Mouse (Mus musculus) neural tube, embryonic 13.5 days (tissue): Measurements from ENCODE around the gene Eif2ak3. TPM values are rescaled to one million over a fixed set of nuclear protein-coding genes. Genes with fewer than 3 reads are reported as not detected.
A peak's percentile ranks its signal among the peaks of the same experiment; 100 is the strongest.

ENCODE experiments used
- ATAC-seq: fragments of 200-750 bp; cut with Nextera tagmentation; 2 replicates; pipeline ENCODE4 v1.8.0; 2017; ENCODE audit warnings: low read depth, mild to moderate bottlenecking, moderate TSS enrichment, moderate library complexity
- H3K27ac ChIP-seq: fragments of 300-500 bp; sonication (generic); replicated peaks from 2 replicates; pipeline ENCODE4 v1.5.1; 2015; ENCODE audit warnings: moderate library complexity, mild to moderate bottlenecking, inconsistent platforms
- H3K27me3 ChIP-seq: fragments of 300-500 bp; sonication (generic); 2 replicates; pipeline ENCODE4 v1.6.1; 2015; ENCODE audit warnings: mild to moderate bottlenecking, inconsistent platforms
- H3K36me3 ChIP-seq: fragments of 300-500 bp; sonication (generic); 2 replicates; pipeline ENCODE4 v1.6.1; 2015; ENCODE audit warnings: mild to moderate bottlenecking, inconsistent platforms
- H3K4me1 ChIP-seq: fragments of 300-500 bp; sonication (generic); replicated peaks from 2 replicates; pipeline ENCODE4 v1.6.1; 2015; ENCODE audit warnings: inconsistent platforms
- H3K4me2 ChIP-seq: fragments of 300-500 bp; sonication (generic); 2 replicates; pipeline ENCODE4 v1.6.1; 2015; ENCODE audit warnings: inconsistent platforms, mild to moderate bottlenecking, moderate library complexity
- H3K4me3 ChIP-seq: fragments of 300-500 bp; sonication (generic); 2 replicates; pipeline ENCODE4 v1.5.1; 2015; ENCODE audit warnings: mild to moderate bottlenecking, inconsistent platforms
- H3K9ac ChIP-seq: fragments of 300-500 bp; sonication (generic); 2 replicates; pipeline ENCODE4 v1.6.1; 2015; ENCODE audit warnings: moderate library complexity, mild to moderate bottlenecking, inconsistent platforms
- H3K9me3 ChIP-seq: fragments of 300-500 bp; sonication (generic); 2 replicates; pipeline ENCODE4 v1.6.1; 2016; ENCODE audit warnings: inconsistent platforms
- WGBS: fragments of 180-500 bp; shearing (Covaris S2); methylation state at CpG from one replicate; pipeline ENCODE4 v1.1.7; 2015; 5-methylcytosine and 5-hydroxymethylcytosine counted together
- polyA plus RNA-seq: library from polyadenylated mRNA; unstranded; fragments of >200 nt; fragmentation: Nextera tagmentation; extraction: Ambion mirVana; gene quantifications from 2 replicates; pipeline ENCODE4 v1.2.1, GENCODE M21; 2015

Gene Eif2ak3
- 14.9 and 17.3 TPM in 2 replicates for polyA plus RNA-seq

- H3K4me2 ChIP-seq, result peak within 1 kb of the TSS; percentile 80
- H3K36me3 ChIP-seq, result no peaks in the 10 kb centered on the region
- peak within 1 kb of the TSS; percentile 89 for H3K4me3 ChIP-seq
- peaks cover 42% of the 10 kb centered on the region for H3K4me1 ChIP-seq
- no peaks in the 10 kb centered on the region for H3K9me3 ChIP-seq
- H3K9ac ChIP-seq, result peak within 1 kb of the TSS; percentile 87
- WGBS, result under 1% methylated on average over 63 of the region's 63 CpGs
- H3K27ac ChIP-seq, result peak within 1 kb of the TSS; percentile 94
- no peaks in the 10 kb centered on the region for H3K27me3 ChIP-seq
- peak; percentile 99 for ATAC-seq
Observed at GRCm38 (mm10) chr6:70844002-70844804, at the start of gene Eif2ak3. Gene Eif2ak3, plus strand, starts transcription at chr6:70844515.

- no peaks in the 10 kb centered on the region for H3K36me3 ChIP-seq
- peaks cover 6% of the 10 kb centered on the region for H3K4me1 ChIP-seq
- no peaks in the 10 kb centered on the region for H3K9me3 ChIP-seq
- H3K27ac ChIP-seq, result no peak overlapping the region
- H3K9ac ChIP-seq, result no peak overlapping the region
- no peak overlapping the region for H3K4me2 ChIP-seq
- no peak overlapping the region for H3K4me3 ChIP-seq
- ATAC-seq, result no peak
- whole genome bisulfite sequencing, result 82% methylated on average over 6 of the region's 6 CpGs
- no peaks in the 10 kb centered on the region for H3K27me3 ChIP-seq
Observed at GRCm38 (mm10) chr6:70796940-70797339, 47.4 kb upstream of the Eif2ak3 start.

- Histone ChIP-seq H3K36me3 (no peaks in the 10 kb centered on the region), H3K4me2 (no peak overlapping the region), H3K27me3 (no peaks in the 10 kb centered on the region), H3K9ac (no peak overlapping the region), H3K9me3 (no peaks in the 10 kb centered on the region), H3K4me1 (peaks cover 3% of the 10 kb centered on the region), H3K27ac (no peak overlapping the region), H3K4me3 (no peak overlapping the region)
- ATAC-seq, result peak; percentile 68; the same call in 1 of the 2 replicates
- WGBS, result 28% methylated on average over 9 of the region's 9 CpGs
Observed at GRCm38 (mm10) chr6:70797581-70798251, 46.6 kb upstream of the Eif2ak3 start.

- no peaks in the 10 kb centered on the region for H3K9me3 ChIP-seq
- H3K4me1 ChIP-seq, result peaks cover 9% of the 10 kb centered on the region
- H3K27ac ChIP-seq, result no peak overlapping the region
- no peak overlapping the region for H3K4me3 ChIP-seq
- H3K9ac ChIP-seq, result no peak overlapping the region
- no peaks in the 10 kb centered on the region for H3K36me3 ChIP-seq
- no peaks in the 10 kb centered on the region for H3K27me3 ChIP-seq
- ATAC-seq, result peak; percentile 40; the same call in 1 of the 2 replicates
- H3K4me2 ChIP-seq, result peak overlapping the region; percentile 35; the same call in 1 of the 2 replicates
- 19% methylated on average over 3 of the region's 3 CpGs for WGBS
Observed at GRCm38 (mm10) chr6:70804632-70805031, 39.7 kb upstream of the Eif2ak3 start.

- WGBS, result 15% methylated on average over 7 of the region's 7 CpGs
- H3K27ac ChIP-seq, result no peak overlapping the region
- H3K27me3 ChIP-seq, result no peaks in the 10 kb centered on the region
- no peaks in the 10 kb centered on the region for H3K9me3 ChIP-seq
- H3K4me3 ChIP-seq, result no peak overlapping the region
- H3K4me2 ChIP-seq, result peak overlapping the region; percentile 41
- peaks cover 9% of the 10 kb centered on the region for H3K4me1 ChIP-seq
- H3K36me3 ChIP-seq, result no peaks in the 10 kb centered on the region
- H3K9ac ChIP-seq, result no peak overlapping the region
- peak; percentile 83 for ATAC-seq
Observed at GRCm38 (mm10) chr6:70805267-70805666, 39.0 kb upstream of the Eif2ak3 start.

GRCm38 (mm10) chr6:70805820-70806513, 38.3 kb upstream of the Eif2ak3 start:
- H3K27me3 ChIP-seq, result no peaks in the 10 kb centered on the region
- H3K27ac ChIP-seq, result no peak overlapping the region
- peak; percentile 75 for ATAC-seq
- H3K4me1 ChIP-seq, result peaks cover 9% of the 10 kb centered on the region
- H3K9ac ChIP-seq, result no peak overlapping the region; the same call in 1 of the 2 replicates
- no peaks in the 10 kb centered on the region for H3K9me3 ChIP-seq
- H3K36me3 ChIP-seq, result no peaks in the 10 kb centered on the region
- peak overlapping the region; percentile 41 for H3K4me2 ChIP-seq
- H3K4me3 ChIP-seq, result no peak overlapping the region
- 14% methylated on average over 13 of the region's 13 CpGs for WGBS

GRCm38 (mm10) chr6:70806514-70806912, 37.8 kb upstream of the Eif2ak3 start:
- H3K9ac ChIP-seq, result no peak overlapping the region; the same call in 1 of the 2 replicates
- no peaks in the 10 kb centered on the region for H3K36me3 ChIP-seq
- peaks cover 9% of the 10 kb centered on the region for H3K4me1 ChIP-seq
- no peaks in the 10 kb centered on the region for H3K9me3 ChIP-seq
- H3K4me2 ChIP-seq, result no peak overlapping the region
- H3K27me3 ChIP-seq, result no peaks in the 10 kb centered on the region
- WGBS, result 42% methylated on average over 1 of the region's 1 CpGs
- no peak overlapping the region for H3K27ac ChIP-seq
- no peak for ATAC-seq
- H3K4me3 ChIP-seq, result no peak overlapping the region

GRCm38 (mm10) chr6:70810524-70810923, 33.8 kb upstream of the Eif2ak3 start:
- ATAC-seq, result no peak
- Histone ChIP-seq H3K4me2 (no peak overlapping the region), H3K9ac (no peak overlapping the region), H3K36me3 (no peaks in the 10 kb centered on the region), H3K9me3 (no peaks in the 10 kb centered on the region), H3K4me3 (no peak overlapping the region), H3K4me1 (peaks cover 9% of the 10 kb centered on the region), H3K27me3 (no peaks in the 10 kb centered on the region), H3K27ac (no peak overlapping the region)
- WGBS, result 73% methylated on average over 1 of the region's 1 CpGs

GRCm38 (mm10) chr6:70811557-70812525, 32.5 kb upstream of the Eif2ak3 start:
- Histone ChIP-seq H3K4me2 (no peak overlapping the region), H3K9ac (no peak overlapping the region), H3K9me3 (no peaks in the 10 kb centered on the region), H3K27me3 (no peaks in the 10 kb centered on the region), H3K27ac (no peak overlapping the region), H3K4me1 (no peaks in the 10 kb centered on the region), H3K36me3 (no peaks in the 10 kb centered on the region), H3K4me3 (no peak overlapping the region)
- 20% methylated on average over 6 of the region's 6 CpGs for WGBS
- no peak for ATAC-seq

GRCm38 (mm10) chr6:70812526-70812895, 31.8 kb upstream of the Eif2ak3 start:
- Histone ChIP-seq H3K4me1 (no peaks in the 10 kb centered on the region), H3K27ac (no peak overlapping the region), H3K4me3 (no peak overlapping the region), H3K9ac (0 out of 2 replicates have a peak overlapping the region, but pooled peaks have one; percentile 22), H3K27me3 (no peaks in the 10 kb centered on the region), H3K36me3 (no peaks in the 10 kb centered on the region), H3K9me3 (no peaks in the 10 kb centered on the region), H3K4me2 (no peak overlapping the region)
- 0 out of 2 replicates have a peak, but pooled peaks have one; percentile 8 for ATAC-seq
- WGBS, result 56% methylated on average over 4 of the region's 4 CpGs

- 87% methylated on average over 18 of the region's 18 CpGs for WGBS
- H3K36me3 ChIP-seq, result no peaks in the 10 kb centered on the region
- no peak for ATAC-seq
Observed at GRCm38 (mm10) chr6:70813921-70814628, 30.2 kb upstream of the Eif2ak3 start.

More at GRCm38 (mm10) chr6:70813921-70814628, 30.2 kb upstream of the Eif2ak3 start:
- no peaks in the 10 kb centered on the region for H3K27me3 ChIP-seq
- no peaks in the 10 kb centered on the region for H3K4me1 ChIP-seq
- no peaks in the 10 kb centered on the region for H3K9me3 ChIP-seq
- no peak overlapping the region for H3K9ac ChIP-seq
- no peak overlapping the region for H3K27ac ChIP-seq
- no peak overlapping the region for H3K4me3 ChIP-seq
- H3K4me2 ChIP-seq, result no peak overlapping the region
